Mouse (Mus musculus): Measurements from ENCODE around the gene Hebp1.

GRCm38 (mm10) chr6:135138207-135138606 lies 59.6 kb downstream of the Hebp1 start:
- no peak for TF ChIP-seq CTCF (IDR thresholded peaks at IDR 0.05; ENCODE audit: insufficient read depth, low read length)
- no peak for TF ChIP-seq POLR2A (IDR thresholded peaks at IDR 0.05; ENCODE audit: borderline replicate concordance, extremely low read depth, low read depth, low read length)
